Mouse (Mus musculus) CD4-positive helper T cell, adult 2 months (primary cell): Measurements from ENCODE around the gene Kctd14.

Experiments
- DNase-seq: peaks from one replicate; pipeline ENCODE4 v3.0.0-alpha.2; 2012; ENCODE audit warnings: low read depth, missing footprints, low spot score

The Kctd14 gene

DNA sequence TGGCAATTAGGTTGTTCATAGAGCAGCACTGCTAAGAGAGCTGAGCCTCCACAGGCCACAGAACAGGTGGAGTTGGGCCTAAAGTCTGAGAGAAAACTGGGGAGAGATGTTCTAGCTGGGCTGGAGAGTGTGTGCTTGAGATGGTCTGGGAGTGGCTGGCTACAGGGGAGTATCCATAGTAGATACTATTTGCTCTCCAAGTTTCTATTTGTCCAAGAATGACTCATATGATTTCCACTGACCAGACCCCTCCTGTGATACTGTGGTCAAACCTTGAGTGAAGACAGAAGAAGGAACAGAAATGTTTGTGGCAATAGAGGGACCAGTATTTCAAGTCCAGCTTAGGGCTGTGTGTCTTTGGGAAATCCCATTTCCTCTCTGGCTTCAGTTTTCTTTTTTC lies 12.1 kb upstream of the Kctd14 start:
- no peak for DNase-seq

GRCm38 (mm10) chr7:97446171-97446925 lies 4.8 kb upstream of the Kctd14 start:
- no peak for DNase-seq

GRCm38 (mm10) chr7:97447050-97447531 lies 4.0 kb upstream of the Kctd14 start:
- DNase-seq: no peak

- peak; percentile 9 for DNase-seq
These were observed 1.1 kb downstream of the Kctd14 start for GRCm38 (mm10) chr7:97452196-97452595.

GRCm38 (mm10) chr7:97453141-97453921 lies 2.2 kb downstream of the Kctd14 start:
- DNase-seq: peak; percentile 13

DNA sequence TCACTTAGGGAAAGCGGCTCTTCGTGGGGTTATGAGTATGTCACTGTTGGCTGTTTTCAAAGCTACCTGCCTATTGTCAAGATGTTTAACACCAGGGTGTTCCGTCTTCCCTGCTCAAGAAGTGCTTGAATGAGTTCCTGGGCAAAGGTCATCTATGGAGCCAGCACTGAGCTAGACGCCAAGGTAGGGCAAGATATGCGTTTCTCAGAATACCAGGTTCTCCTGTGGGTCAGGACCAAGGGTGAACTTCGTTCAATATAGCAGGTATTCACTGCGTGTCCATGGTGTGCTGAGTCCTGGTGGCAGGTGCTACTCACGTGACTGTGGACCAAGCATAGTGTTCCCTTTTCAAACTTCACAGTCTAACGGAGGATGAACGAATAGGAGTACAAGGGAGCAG lies 3.7 kb downstream of the Kctd14 start:
- no peak for DNase-seq

- no peak for DNase-seq
These were observed 4.5 kb downstream of the Kctd14 start for GRCm38 (mm10) chr7:97455577-97455976.

DNA sequence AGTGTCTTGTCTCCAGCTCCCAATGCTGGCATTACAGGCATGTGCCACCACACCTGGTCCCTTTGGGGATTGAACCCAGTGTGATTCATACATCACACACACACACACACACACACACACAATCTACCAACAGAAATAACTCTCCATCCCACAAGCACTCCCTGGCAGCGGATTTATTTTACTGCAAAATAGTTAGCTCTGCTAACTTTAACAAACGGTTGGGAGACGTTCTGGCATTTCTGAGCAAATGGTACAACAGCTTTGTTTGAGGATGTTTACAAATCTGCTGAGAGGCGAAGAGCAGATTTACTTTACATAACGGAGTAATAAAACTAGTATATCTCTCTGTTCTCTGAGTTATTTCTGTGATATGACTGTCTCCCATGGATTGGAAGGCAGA lies 21.9 kb downstream of the Kctd14 start:
- no peak for DNase-seq

- no peak for DNase-seq
These were observed 28.2 kb downstream of the Kctd14 start for GRCm38 (mm10) chr7:97479349-97479748.

DNA sequence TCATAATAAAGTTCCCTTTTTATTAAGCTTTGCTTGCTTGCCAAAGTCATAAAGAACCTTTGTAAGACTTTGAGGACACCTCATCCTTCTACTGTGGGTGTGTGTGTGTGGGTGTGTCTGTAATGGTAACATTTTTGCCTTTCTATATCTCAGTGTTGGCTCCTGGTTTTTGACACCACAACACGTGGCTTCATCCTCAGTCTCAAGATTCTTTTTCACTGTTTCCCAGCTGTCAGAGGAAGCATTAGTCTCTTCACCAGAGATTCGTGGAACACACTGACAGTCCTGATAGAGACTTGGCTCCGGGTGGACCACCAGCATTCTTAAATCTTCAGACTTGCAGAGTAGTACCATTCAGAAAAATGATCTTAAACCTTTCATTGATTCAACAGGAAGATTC lies 29.2 kb downstream of the Kctd14 start:
- DNase-seq: no peak

- peak; percentile 92 for DNase-seq
These were observed 29.8 kb downstream of the Kctd14 start, which contains the start of gene Ints4 for GRCm38 (mm10) chr7:97480821-97481339. Gene Ints4 (plus strand): TSS chr7:97480956.

GRCm38 (mm10) chr7:97483378-97483777 lies 32.3 kb downstream of the Kctd14 start:
- no peak for DNase-seq

DNA sequence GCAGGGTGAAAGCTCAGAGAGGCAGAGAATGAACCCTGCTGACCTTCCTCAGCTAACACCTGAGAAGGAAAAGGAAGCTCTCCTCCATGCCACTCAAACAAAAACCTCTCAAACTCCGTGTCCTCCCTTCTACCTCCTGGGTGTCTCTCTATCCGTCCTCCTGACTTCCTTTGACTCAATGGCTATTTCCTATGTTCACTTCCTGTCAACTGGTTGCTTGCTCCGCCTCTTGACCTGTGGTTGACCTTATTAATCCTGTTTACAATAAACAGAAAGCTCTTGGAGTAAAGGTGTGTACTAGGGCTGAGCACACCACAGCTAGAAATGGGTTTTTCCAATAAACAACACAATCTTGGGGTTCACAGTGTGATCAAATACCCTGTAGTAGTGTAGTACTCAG lies 40.0 kb downstream of the Kctd14 start:
- no peak for DNase-seq

GRCm38 (mm10) chr7:97492420-97492819 lies 41.3 kb downstream of the Kctd14 start:
- peak; percentile 10 for DNase-seq

GRCm38 (mm10) chr7:97495052-97495451 lies 43.9 kb downstream of the Kctd14 start:
- no peak for DNase-seq

DNA sequence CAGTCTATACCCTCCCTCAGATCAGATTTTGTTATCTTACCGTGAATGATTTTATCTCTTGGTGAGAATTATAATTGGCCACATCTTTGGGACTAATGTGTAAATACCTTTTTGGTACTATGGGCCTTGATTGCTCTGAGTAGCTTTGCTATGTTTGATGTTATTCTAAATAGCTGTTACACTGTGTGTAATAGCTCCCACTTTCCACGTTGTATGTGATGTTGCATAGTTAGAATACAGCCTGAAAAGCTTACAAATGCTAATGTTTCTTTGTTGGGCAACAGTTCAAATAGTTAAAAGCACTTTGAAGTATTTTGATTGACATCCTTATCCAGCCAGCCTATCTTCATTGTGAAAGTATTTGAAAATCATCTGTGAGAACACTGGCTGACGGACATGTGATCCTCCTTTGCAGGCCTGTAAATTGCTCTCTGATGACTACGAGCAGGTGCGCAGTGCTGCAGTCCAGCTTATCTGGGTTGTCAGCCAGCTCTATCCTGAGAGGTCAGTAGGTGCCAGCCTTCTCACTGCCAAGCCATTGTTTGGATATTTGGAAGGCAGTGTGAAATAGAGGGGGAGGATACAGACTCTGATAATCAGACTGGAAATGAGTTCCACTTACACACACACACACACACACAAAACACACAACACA lies 49.6 kb downstream of the Kctd14 start:
- no peak for DNase-seq
